ENCODE assay signal across 8 mouse cellular contexts in genomic region chr9:29962978-29963377, GRCm38 (mm10). TPM values are rescaled to one million over a fixed set of nuclear protein-coding genes. Genes with fewer than 3 reads are reported as not detected.
DNase-seq lines count a peak whose midpoint lies in the region; ATAC-seq and TF ChIP-seq lines count a peak whose summit lies in the region.

Ntm (minus strand) TSS chr9:29963141.

- no peak for TF ChIP-seq EP300 in liver, postnatal 0 days (IDR thresholded peaks at IDR 0.05; ENCODE audit: low read depth)

- no peak for TF ChIP-seq CTCF in layer of hippocampus, adult 2 months (conservative IDR thresholded peaks at IDR 0.05)
- no peak for TF ChIP-seq CTCF in liver, postnatal 0 days (IDR thresholded peaks at IDR 0.05; ENCODE audit: low read depth)

- peaks cover 7% of the 10 kb centered on the region; the same call in 1 of the 2 replicates for H3K4me1 ChIP-seq in heart, embryonic 10.5 days
- H3K4me1 ChIP-seq in liver, postnatal 0 days (ENCODE audit: insufficient read depth) = no peaks in the 10 kb centered on the region

- peaks cover 46% of the 10 kb centered on the region for H3K27me3 ChIP-seq in heart, embryonic 10.5 days (ENCODE audit: insufficient read depth, poor library complexity, severe bottlenecking)
- H3K27me3 ChIP-seq in liver, postnatal 0 days (ENCODE audit: insufficient read depth, low read length) = peaks cover 10% of the 10 kb centered on the region; the same call in 1 of the 2 replicates

- WGBS in heart, embryonic 10.5 days = 35% methylated on average over 8 of the region's 8 CpGs
- 32% methylated on average over 8 of the region's 8 CpGs for WGBS in liver, postnatal 0 days (ENCODE audit: insufficient replicate concordance)

- intact Hi-C loops in heart, postnatal 25 days (cut with DNase I) = no loop called here

- no peaks in the 10 kb centered on the region for H3K9me3 ChIP-seq in heart, embryonic 10.5 days
- no peaks in the 10 kb centered on the region for H3K9me3 ChIP-seq in liver, postnatal 0 days (ENCODE audit: low read length)

- peak within 1 kb of the TSS; percentile 63 for H3K4me3 ChIP-seq in heart, embryonic 10.5 days
- H3K4me3 ChIP-seq in layer of hippocampus, adult 2 months = peak within 1 kb of the TSS; percentile 66
- H3K4me3 ChIP-seq in liver, postnatal 0 days (ENCODE audit: low read depth, low read length) = peak within 1 kb of the TSS; percentile 8; the same call in 1 of the 2 replicates

- no peaks in the 10 kb centered on the region for H3K36me3 ChIP-seq in heart, embryonic 10.5 days
- H3K36me3 ChIP-seq in liver, postnatal 0 days (replicated peaks; ENCODE audit: insufficient read depth, low read length) = no peaks in the 10 kb centered on the region

- DNase-seq in heart, adult 11 months = peak; percentile 91
- DNase-seq in heart, postnatal 25 days (ENCODE audit: low spot score) = no peak
- DNase-seq in embryo, embryonic 10 days (ENCODE audit: low spot score) = peak; percentile 51
- no peak for DNase-seq in heart, embryonic 10.5 days (ENCODE audit: low spot score)
- peak; percentile 49 to 76 for DNase-seq in layer of hippocampus, adult 2 months (ENCODE audit: low spot score in 2 of 2)
- DNase-seq in liver, postnatal 0 days = no peak
- DNase-seq in right cerebral cortex, postnatal 25 days = peak; percentile 58
- no peak for DNase-seq in spleen, postnatal 36 days (ENCODE audit: low spot score in 2 of 2)

- peak within 1 kb of the TSS; percentile 40 for H3K4me2 ChIP-seq in liver, postnatal 0 days (ENCODE audit: low read depth, low read length)

- no peak within 1 kb of the TSS for H3K9ac ChIP-seq in liver, postnatal 0 days (replicated peaks)

- no peak for ATAC-seq in liver, postnatal 0 days

- H3K27ac ChIP-seq in heart, embryonic 10.5 days = no peak within 1 kb of the TSS
- H3K27ac ChIP-seq in layer of hippocampus, adult 2 months = peak within 1 kb of the TSS; percentile 91
- no peak within 1 kb of the TSS for H3K27ac ChIP-seq in liver, postnatal 0 days (ENCODE audit: low read depth)

RNA-seq across cellular contexts. Expression of gene Ntm, which starts in this region (rescaled TPM):
- total RNA-seq in heart, postnatal 25 days (2021) = 1 to 10 TPM; 2.2 to 2.7 TPM
- 20.7 and 37.9 TPM in 2 replicates for polyA plus RNA-seq in heart, embryonic 10.5 days (2016; fragmentation: Nextera tagmentation; extraction: Ambion mirVana)
- total RNA-seq in layer of hippocampus, adult 2 months (2021) = 100 to 1,000 TPM; 132 to 141 TPM
- 0.65 and 1.00 TPM in 2 replicates for polyA plus RNA-seq in liver, postnatal 0 days (2015; fragmentation: Nextera tagmentation; extraction: Ambion mirVana)

Comparison
In these comparisons a context has a peak if more than half of its experiments do, and no peak if none do; other contexts are left out.
1. RNA of gene Ntm (total RNA-seq): 132 to 141 TPM in layer of hippocampus, adult 2 months; 2.2 to 2.7 TPM in heart, postnatal 25 days; every median in the first group is over 10 times any median in the second.
2. RNA of gene Ntm (polyA plus RNA-seq): 20.7 to 37.9 TPM in heart, embryonic 10.5 days; 0.65 to 1.00 TPM in liver, postnatal 0 days; every median in the first group is over 10 times any median in the second.
3. DNase-seq: peak in heart, adult 11 months (single experiment), embryo, embryonic 10 days (single experiment), layer of hippocampus, adult 2 months (2 of 2) and right cerebral cortex, postnatal 25 days (single experiment); none in heart, postnatal 25 days (single experiment), heart, embryonic 10.5 days (single experiment), liver, postnatal 0 days (single experiment) and spleen, postnatal 36 days (0 of 2).
4. H3K4me3 ChIP-seq: peak in every context shown above with its lines; median percentile 66 in layer of hippocampus, adult 2 months; 63 in heart, embryonic 10.5 days; 8 in liver, postnatal 0 days.